Mouse (Mus musculus): Measurements from ENCODE around the gene Cacna1g.

DNA sequence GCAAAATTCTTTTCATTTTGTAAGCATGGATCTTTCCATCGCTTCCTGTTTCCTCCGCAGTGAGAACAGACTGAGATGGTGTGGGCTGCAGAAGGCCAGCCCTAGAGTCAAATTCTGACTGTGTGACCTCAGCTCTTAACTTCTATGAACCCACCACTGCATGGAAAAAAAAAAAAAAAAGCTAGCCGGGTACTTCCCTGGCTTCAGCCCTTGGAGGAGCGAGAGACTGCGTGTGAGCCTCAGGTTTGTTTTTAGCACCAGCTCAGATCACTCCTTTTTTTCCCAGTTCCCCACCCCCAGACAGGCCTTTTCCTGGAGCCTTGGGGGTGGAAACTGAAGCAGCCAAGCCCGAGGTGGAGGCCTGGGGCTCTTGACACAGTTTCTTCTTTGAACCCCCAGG is 68.7 kb downstream of the Cacna1g start:
- TF ChIP-seq POLR2A (IDR thresholded peaks at IDR 0.05; ENCODE audit: borderline replicate concordance, low read depth, low read length) (no peak), CTCF (IDR thresholded peaks at IDR 0.05; ENCODE audit: low read depth, low read length) (no peak)

Data from bone marrow macrophage, adult 2 months (primary cell).